Mouse (Mus musculus) MEL (cell line): ENCODE results near the gene Hdac6. TPM values are rescaled to one million over a fixed set of nuclear protein-coding genes. Genes with fewer than 3 reads are reported as not detected.

Source experiments
- DNase-seq: peaks from one replicate; pipeline ENCODE4 v3.0.0; 2011; ENCODE audit warnings: low read depth, low spot score
- H3K27ac ChIP-seq: 2 replicates; pipeline ENCODE4 v1.5.1; 2012; ENCODE audit warnings: low read depth, mild to moderate bottlenecking, control low read depth, low read length, moderate library complexity; ENCODE audit not compliant: control insufficient read depth
- H3K27me3 ChIP-seq, 2 experiments: fragments of 150-350 bp in 1 of 2; sonication (generic) in 1 of 2; 2 replicates each; pipeline ENCODE4 v1.6.1; 2012; ENCODE audit warnings: low read length in 2 of 2, mild to moderate bottlenecking in 2 of 2, improper control_type of control experiment in 1 of 2, moderate library complexity in 1 of 2; ENCODE audit not compliant: insufficient read depth in 2 of 2, control insufficient read depth in 1 of 2
- H3K36me3 ChIP-seq, 2 experiments: 2 replicates each; pipeline ENCODE4 v1.6.1; 2012 to 2014; ENCODE audit warnings: low read length in 2 of 2, improper control_type of control experiment in 1 of 2, inconsistent platforms in 1 of 2, mild to moderate bottlenecking in 1 of 2; ENCODE audit not compliant: insufficient read depth in 2 of 2, control insufficient read depth in 1 of 2
- H3K4me1 ChIP-seq, 2 experiments: fragments of 150-350 bp in 1 of 2; sonication (generic) in 1 of 2; 2 replicates each; pipeline ENCODE4 v1.6.1; 2012; ENCODE audit warnings: low read length in 2 of 2, improper control_type of control experiment in 1 of 2, mild to moderate bottlenecking in 1 of 2; ENCODE audit not compliant: insufficient read depth in 2 of 2, control insufficient read depth in 1 of 2
- H3K4me3 ChIP-seq, 2 experiments: fragments of 150-350 bp in 1 of 2; sonication (generic) in 1 of 2; 2 replicates each; pipeline ENCODE4 v1.5.1; 2012; ENCODE audit warnings: low read depth in 2 of 2, low read length in 2 of 2, mild to moderate bottlenecking in 2 of 2, moderate library complexity in 2 of 2, control low read depth in 1 of 2, improper control_type of control experiment in 1 of 2; ENCODE audit not compliant: control insufficient read depth in 1 of 2, insufficient read depth in 1 of 2
- H3K79me2 ChIP-seq: 2 replicates; pipeline ENCODE4 v1.6.1; 2012; ENCODE audit warnings: mild to moderate bottlenecking, low read length, moderate library complexity; ENCODE audit not compliant: control insufficient read depth, poor library complexity, insufficient read depth
- H3K9ac ChIP-seq: 2 replicates; pipeline ENCODE4 v1.6.1; 2012; ENCODE audit warnings: low read depth, mild to moderate bottlenecking, control low read depth, low read length, moderate library complexity; ENCODE audit not compliant: control insufficient read depth, poor library complexity, severe bottlenecking
- H3K9me3 ChIP-seq: fragments of 150-350 bp; sonication (generic); replicated peaks from 2 replicates; pipeline ENCODE4 v1.6.1; 2012; ENCODE audit warnings: mild to moderate bottlenecking, low read length, improper control_type of control experiment, moderate library complexity; ENCODE audit not compliant: insufficient read depth
- CHD1 ChIP-seq: IDR thresholded peaks from 2 replicates; pipeline ENCODE4 v1.6.1; 2012; ENCODE audit warnings: low read depth, mild to moderate bottlenecking, inconsistent platforms, low read length, improper control_type of control experiment
- EP300 ChIP-seq, 2 experiments: IDR thresholded peaks; 2 replicates each; pipeline ENCODE4 v1.6.1; 2011; ENCODE audit warnings: improper control_type of control experiment in 2 of 2, low read length in 2 of 2, low read depth in 1 of 2, mild to moderate bottlenecking in 1 of 2
- ETS1 ChIP-seq: IDR thresholded peaks from 2 replicates; pipeline ENCODE4 v1.6.1; 2012; ENCODE audit warnings: low read depth, mild to moderate bottlenecking, inconsistent platforms, low read length, improper control_type of control experiment, moderate library complexity
- HCFC1 ChIP-seq: IDR thresholded peaks from 2 replicates; pipeline ENCODE4 v1.6.1; 2012; ENCODE audit warnings: low read depth, mild to moderate bottlenecking, inconsistent platforms, low read length, improper control_type of control experiment, moderate library complexity
- KAT2A ChIP-seq: conservative IDR thresholded peaks from 2 replicates; pipeline ENCODE4 v1.6.1; 2012; ENCODE audit warnings: low read depth, low read length, improper control_type of control experiment, inconsistent platforms
- MAFK ChIP-seq: IDR thresholded peaks from 2 replicates; pipeline ENCODE4 v1.6.1; 2011; ENCODE audit warnings: low read depth, mild to moderate bottlenecking, low read length, improper control_type of control experiment, borderline replicate concordance
- MAX ChIP-seq: IDR thresholded peaks from 2 replicates; pipeline ENCODE4 v1.6.1; 2011; ENCODE audit warnings: low read length, improper control_type of control experiment
- MEF2A ChIP-seq: IDR thresholded peaks from 2 replicates; pipeline ENCODE4 v1.6.1; 2014; ENCODE audit warnings: low read depth, mild to moderate bottlenecking, inconsistent platforms, low read length, improper control_type of control experiment; ENCODE audit not compliant: poor library complexity, insufficient replicate concordance, severe bottlenecking; ENCODE audit errors: extremely low read depth
- MXI1 ChIP-seq: IDR thresholded peaks from 2 replicates; pipeline ENCODE4 v1.6.1; 2011; ENCODE audit warnings: mild to moderate bottlenecking, low read depth, low read length, improper control_type of control experiment
- MYC ChIP-seq: IDR thresholded peaks from 2 replicates; pipeline ENCODE4 v1.6.1; 2011; ENCODE audit warnings: low read depth, mild to moderate bottlenecking, low read length, improper control_type of control experiment, moderate library complexity
- NELFE ChIP-seq: IDR thresholded peaks from 2 replicates; pipeline ENCODE4 v1.6.1; 2011; ENCODE audit warnings: low read depth, low read length, improper control_type of control experiment
- POLR2A ChIP-seq, 2 experiments: IDR thresholded peaks; 2 replicates each; pipeline ENCODE4 v1.6.1; 2011 to 2012; ENCODE audit warnings: low read length in 2 of 2, mild to moderate bottlenecking in 2 of 2, control low read depth in 1 of 2, improper control_type of control experiment in 1 of 2, low read depth in 1 of 2, moderate library complexity in 1 of 2; ENCODE audit not compliant: control insufficient read depth in 1 of 2, insufficient read depth in 1 of 2, poor library complexity in 1 of 2
- POLR2AphosphoS2 ChIP-seq: IDR thresholded peaks from 2 replicates; pipeline ENCODE4 v1.6.1; 2011; ENCODE audit warnings: low read length, improper control_type of control experiment
- POLR2AphosphoS5 ChIP-seq: IDR thresholded peaks from 2 replicates; pipeline ENCODE4 v1.6.1; 2012; ENCODE audit warnings: low read depth, borderline replicate concordance, mild to moderate bottlenecking, inconsistent platforms, low read length, moderate library complexity, mixed read lengths
- RAD21 ChIP-seq: IDR thresholded peaks from 2 replicates; pipeline ENCODE4 v1.6.1; 2011; ENCODE audit warnings: mild to moderate bottlenecking, low read depth, low read length, improper control_type of control experiment
- RCOR1 ChIP-seq: IDR thresholded peaks from 2 replicates; pipeline ENCODE4 v1.6.1; 2012; ENCODE audit warnings: low read depth, mild to moderate bottlenecking, inconsistent platforms, low read length, improper control_type of control experiment
- SMC3 ChIP-seq: IDR thresholded peaks from 2 replicates; pipeline ENCODE4 v1.6.1; 2011; ENCODE audit warnings: low read depth, low read length, improper control_type of control experiment
- TBP ChIP-seq: IDR thresholded peaks from 2 replicates; pipeline ENCODE4 v1.8.0; 2011; ENCODE audit warnings: low read depth, low read length, improper control_type of control experiment
- TCF12 ChIP-seq: IDR thresholded peaks from 2 replicates; pipeline ENCODE4 v1.6.1; 2014; ENCODE audit warnings: low read depth, mild to moderate bottlenecking, inconsistent platforms, low read length, improper control_type of control experiment, moderate library complexity
- UBTF ChIP-seq: IDR thresholded peaks from 2 replicates; pipeline ENCODE4 v1.6.1; 2012; ENCODE audit warnings: low read depth, mild to moderate bottlenecking, inconsistent platforms, low read length, improper control_type of control experiment, moderate library complexity, borderline replicate concordance; ENCODE audit not compliant: insufficient read depth
- ZKSCAN1 ChIP-seq: IDR thresholded peaks from 2 replicates; pipeline ENCODE4 v1.6.1; 2012; ENCODE audit warnings: low read depth, mild to moderate bottlenecking, inconsistent platforms, low read length, improper control_type of control experiment, moderate library complexity
- ZNF384 ChIP-seq: IDR thresholded peaks from 2 replicates; pipeline ENCODE4 v1.6.1; 2012; ENCODE audit warnings: low read depth, mild to moderate bottlenecking, inconsistent platforms, low read length, improper control_type of control experiment
- polyA plus RNA-seq, 2 experiments: library from polyadenylated mRNA; stranded (reverse) in 1 of 2; unstranded in 1 of 2; fragments of >175 nt in 1 of 2; fragments of >200 nt in 1 of 2; gene quantifications; 2 replicates each; pipeline versions ENCODE4 v1.2.1 to v1.2.4; 2012; ENCODE audit warnings: low replicate concordance in 2 of 2, low read depth in 1 of 2; ENCODE audit not compliant: insufficient read length in 2 of 2, insufficient read depth in 1 of 2, missing spikeins in 1 of 2
- total RNA-seq: library from RNA; depleted of rRNA; stranded (reverse); fragments of 300-350 nt; gene quantifications from 2 replicates; pipeline ENCODE4 v1.2.3, GENCODE M21; 2012

Gene Hdac6
- total and polyA plus RNA-seq, 3 experiments, result 6.3 to 19.7 TPM; not detected in 1

DNA sequence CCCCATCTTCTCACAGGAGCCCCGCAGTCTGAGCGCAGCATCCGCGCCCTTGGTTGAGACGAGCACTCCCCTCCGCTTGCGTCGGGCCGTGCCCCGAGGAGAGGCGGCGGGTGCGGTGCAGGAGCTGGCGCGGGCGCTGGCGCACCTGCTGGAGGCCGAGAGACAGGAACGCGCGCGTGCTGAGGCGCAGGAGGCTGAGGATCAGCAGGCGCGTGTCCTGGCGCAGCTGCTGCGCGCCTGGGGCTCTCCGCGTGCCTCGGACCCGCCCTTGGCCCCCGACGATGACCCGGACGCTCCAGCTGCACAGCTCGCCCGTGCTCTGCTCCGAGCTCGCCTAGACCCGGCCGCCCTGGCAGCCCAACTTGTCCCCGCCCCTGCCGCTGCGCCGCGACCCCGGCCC, 25.7 kb downstream of the Hdac6 start:
- Histone ChIP-seq H3K4me3 (no peak overlapping the region), H3K4me1 (no peaks in the 10 kb centered on the region), H3K36me3 (peaks cover 0 to 2% of the 10 kb centered on the region in 2 experiments; a peak in 1 of 4 replicates), H3K79me2 (no peaks in the 10 kb centered on the region), H3K9me3 (no peaks in the 10 kb centered on the region), H3K9ac (no peak overlapping the region), H3K27me3 (peaks cover 0 to 2% of the 10 kb centered on the region in 2 experiments; a peak in 3 of 4 replicates), H3K27ac (no peak overlapping the region)
- TF ChIP-seq SMC3, result no peak
- TF ChIP-seq CHD1, result no peak
- TF ChIP-seq MAX, result no peak
- TF ChIP-seq POLR2AphosphoS5, result no peak
- no peak for TF ChIP-seq POLR2A (IDR thresholded peaks at IDR 0.05; ENCODE audit: control insufficient read depth in 1 of 2, insufficient read depth in 1 of 2, low read depth in 1 of 2, low read length in 2 of 2, poor library complexity in 1 of 2)
- DNase-seq, result no peak

GRCm38 (mm10) chrX:7919601-7920383, 27.9 kb downstream of the Hdac6 start, which contains the start of gene Pcsk1n:
Gene Pcsk1n (plus strand): TSS chrX:7919822.
- H3K27me3 ChIP-seq, result no peaks in the 10 kb centered on the region; a peak in 3 of 4 replicates
- no peaks in the 10 kb centered on the region for H3K79me2 ChIP-seq
- H3K27ac ChIP-seq, result no peak within 1 kb of the TSS
- H3K4me1 ChIP-seq, result no peaks in the 10 kb centered on the region
- TF ChIP-seq POLR2AphosphoS2 (no peak), RAD21 (no peak), SMC3 (no peak), ZKSCAN1 (no peak), HCFC1 (no peak), MYC (no peak), UBTF (no peak), POLR2AphosphoS5 (no peak), RCOR1 (no peak), MXI1 (no peak), MEF2A (no peak), TCF12 (no peak), ZNF384 (no peak), TBP (no peak), KAT2A (no peak), MAFK (no peak), EP300 (IDR thresholded peaks at IDR 0.05; ENCODE audit: low read depth in 1 of 2, low read length in 2 of 2) (no peak), ETS1 (no peak), NELFE (no peak)
- H3K4me3 ChIP-seq, result no peak within 1 kb of the TSS
- peaks cover 0 to 2% of the 10 kb centered on the region in 2 experiments; a peak in 1 of 4 replicates for H3K36me3 ChIP-seq
- no peaks in the 10 kb centered on the region for H3K9me3 ChIP-seq
- DNase-seq, result no peak
- no peak within 1 kb of the TSS for H3K9ac ChIP-seq
